Mouse (Mus musculus) limb, embryonic 14.5 days (tissue): ENCODE measurements around the gene Hrc. TPM values are rescaled to one million over a fixed set of nuclear protein-coding genes. Genes with fewer than 3 reads are reported as not detected.

ENCODE experiments used
- ATAC-seq: fragments of 200-750 bp; cut with Nextera tagmentation; 2 replicates; pipeline ENCODE4 v1.8.0; 2017; ENCODE audit warnings: low read depth, moderate number of reproducible peaks, moderate TSS enrichment; ENCODE audit not compliant: low FRiP score
- DNase-seq: peaks from one replicate; pipeline ENCODE4 v3.0.0-alpha.2; 2015; ENCODE audit warnings: low spot score
- H3K27ac ChIP-seq: fragments of 300-500 bp; sonication (generic); replicated peaks from 2 replicates; pipeline ENCODE4 v1.5.1; 2014; ENCODE audit warnings: low read depth, mild to moderate bottlenecking, low read length, moderate library complexity, mixed read lengths
- H3K27me3 ChIP-seq: fragments of 300-500 bp; sonication (generic); 2 replicates; pipeline ENCODE4 v1.6.1; 2014; ENCODE audit warnings: low read length, mixed read lengths; ENCODE audit not compliant: control insufficient read depth, insufficient read depth
- H3K36me3 ChIP-seq: fragments of 300-500 bp; sonication (generic); 2 replicates; pipeline ENCODE4 v1.6.1; 2014; ENCODE audit warnings: mild to moderate bottlenecking, low read length, moderate library complexity, mixed read lengths; ENCODE audit not compliant: control insufficient read depth, insufficient read depth
- H3K4me1 ChIP-seq: fragments of 300-500 bp; sonication (generic); 2 replicates; pipeline ENCODE4 v1.6.1; 2014; ENCODE audit warnings: antibody characterized with exemption, low read length, mixed read lengths; ENCODE audit not compliant: control insufficient read depth, insufficient read depth
- H3K4me2 ChIP-seq: fragments of 300-500 bp; sonication (generic); replicated peaks from 2 replicates; pipeline ENCODE4 v1.6.1; 2014; ENCODE audit warnings: low read depth, mild to moderate bottlenecking, low read length, moderate library complexity; ENCODE audit not compliant: severe bottlenecking
- H3K4me3 ChIP-seq: fragments of 300-500 bp; sonication (generic); replicated peaks from 2 replicates; pipeline ENCODE4 v1.5.1; 2014; ENCODE audit warnings: low read length
- H3K9ac ChIP-seq: fragments of 300-500 bp; sonication (generic); 2 replicates; pipeline ENCODE4 v1.6.1; 2014; ENCODE audit warnings: mild to moderate bottlenecking, low read depth, low read length, moderate library complexity; ENCODE audit not compliant: severe bottlenecking
- H3K9me3 ChIP-seq: fragments of 300-500 bp; sonication (generic); 2 replicates; pipeline ENCODE4 v1.6.1; 2016; ENCODE audit warnings: low read length; ENCODE audit not compliant: control insufficient read depth
- POLR2A ChIP-seq: fragments of 200-500 bp; IDR thresholded peaks from 2 replicates; pipeline ENCODE4 v1.8.0; 2012; ENCODE audit warnings: inconsistent platforms, mild to moderate bottlenecking, moderate library complexity, borderline replicate concordance; ENCODE audit not compliant: insufficient read depth, insufficient read length; ENCODE audit errors: extremely low read depth
- WGBS: fragments of 180-500 bp; shearing (Covaris S2); extraction: QIAGEN DNeasy Blood & Tissue Kit; methylation state at CpG from one replicate; pipeline ENCODE4 v1.1.7; 2014; 5-methylcytosine and 5-hydroxymethylcytosine counted together
- polyA plus RNA-seq, 2 experiments: library from polyadenylated mRNA; depleted of rRNA in 1 of 2; stranded (reverse) in 1 of 2; unstranded in 1 of 2; fragments of >200 nt; fragmentation: Nextera tagmentation in 1 of 2; extraction: Ambion mirVana in 1 of 2; gene quantifications; 2 replicates each; pipeline versions ENCODE4 v1.2.1 to v1.2.3; 2012 to 2014

Hrc gene
- polyA plus RNA-seq, 2 experiments, result 5.9 to 17.9 TPM

DNA sequence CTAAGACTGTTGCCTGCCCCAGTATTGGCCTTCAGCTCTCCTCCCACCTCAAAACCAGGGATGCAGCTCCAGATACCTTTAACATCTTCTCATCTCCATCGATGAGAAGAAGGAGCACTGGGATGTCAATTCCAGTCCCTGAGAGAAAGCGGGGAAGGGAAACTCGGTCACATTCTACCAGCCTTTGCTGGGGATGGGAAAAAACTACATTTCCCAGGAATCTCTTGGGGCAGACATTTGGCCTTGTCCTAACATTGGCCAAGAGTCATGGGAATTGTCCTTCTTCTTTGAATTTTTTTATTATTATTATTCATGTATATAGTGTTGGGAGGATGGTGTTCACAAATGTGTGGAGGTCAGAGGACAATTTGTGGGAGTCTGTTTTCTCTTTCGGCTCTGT lies 12.8 kb upstream of the Hrc start:
- no peak for DNase-seq
- H3K4me2 ChIP-seq, result no peak overlapping the region
- H3K9me3 ChIP-seq, result no peaks in the 10 kb centered on the region
- H3K27ac ChIP-seq, result no peak overlapping the region
- WGBS, result 88% methylated on average over 4 of the region's 4 CpGs
- ATAC-seq, result no peak
- H3K36me3 ChIP-seq, result peaks cover 50% of the 10 kb centered on the region
- H3K27me3 ChIP-seq, result no peaks in the 10 kb centered on the region
- H3K4me1 ChIP-seq, result no peaks in the 10 kb centered on the region
- no peak overlapping the region for H3K9ac ChIP-seq
- TF ChIP-seq POLR2A, result no peak
- H3K4me3 ChIP-seq, result no peak overlapping the region

DNA sequence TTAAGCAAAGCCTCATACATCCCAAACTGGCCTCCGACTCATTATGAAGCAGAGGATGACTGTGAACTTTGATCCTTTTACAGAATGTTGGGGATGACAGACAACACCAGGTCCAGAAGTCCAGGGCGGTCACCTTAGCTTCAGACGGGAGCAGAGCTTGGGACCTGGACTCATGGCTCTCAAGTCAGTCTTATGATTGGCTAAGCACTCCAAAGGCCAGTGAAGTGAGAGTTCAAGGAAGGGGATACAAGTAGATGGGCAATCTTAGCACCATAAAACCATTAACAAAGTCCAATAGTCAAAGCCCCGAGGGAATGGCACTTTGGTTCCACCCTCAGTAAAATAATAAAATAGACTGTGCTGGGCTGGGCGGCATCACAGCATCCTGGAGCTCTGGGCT lies 12.0 kb upstream of the Hrc start:
- TF ChIP-seq POLR2A, result no peak
- H3K9ac ChIP-seq, result no peak overlapping the region
- H3K4me2 ChIP-seq, result no peak overlapping the region
- H3K36me3 ChIP-seq, result peaks cover 43% of the 10 kb centered on the region
- ATAC-seq, result no peak
- WGBS, result 56% methylated on average over 5 of the region's 5 CpGs
- no peak for DNase-seq
- H3K9me3 ChIP-seq, result no peaks in the 10 kb centered on the region
- no peak overlapping the region for H3K27ac ChIP-seq
- no peaks in the 10 kb centered on the region for H3K27me3 ChIP-seq
- H3K4me1 ChIP-seq, result no peaks in the 10 kb centered on the region
- no peak overlapping the region for H3K4me3 ChIP-seq

DNA sequence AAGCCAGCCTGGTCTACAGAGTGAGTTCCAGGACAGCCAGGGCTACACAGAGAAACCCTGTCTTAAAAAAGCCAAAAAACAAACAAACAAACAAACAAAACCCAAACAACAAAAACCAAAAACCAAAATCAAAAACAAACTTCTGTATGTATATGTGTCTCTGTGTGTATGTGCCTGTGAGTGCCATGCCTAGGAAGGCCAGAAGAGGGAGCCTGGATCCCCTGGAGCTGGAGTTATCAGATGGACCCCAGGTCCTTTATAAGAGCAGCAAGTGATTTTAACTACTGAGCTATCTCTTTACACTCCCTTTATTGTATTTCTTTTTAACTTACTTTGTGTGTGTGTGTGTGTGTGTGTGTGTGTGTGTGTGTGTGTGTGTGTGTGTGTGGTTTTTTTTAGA lies 9.3 kb upstream of the Hrc start:
- ATAC-seq, result no peak
- TF ChIP-seq POLR2A, result no peak
- no peak for DNase-seq

DNA sequence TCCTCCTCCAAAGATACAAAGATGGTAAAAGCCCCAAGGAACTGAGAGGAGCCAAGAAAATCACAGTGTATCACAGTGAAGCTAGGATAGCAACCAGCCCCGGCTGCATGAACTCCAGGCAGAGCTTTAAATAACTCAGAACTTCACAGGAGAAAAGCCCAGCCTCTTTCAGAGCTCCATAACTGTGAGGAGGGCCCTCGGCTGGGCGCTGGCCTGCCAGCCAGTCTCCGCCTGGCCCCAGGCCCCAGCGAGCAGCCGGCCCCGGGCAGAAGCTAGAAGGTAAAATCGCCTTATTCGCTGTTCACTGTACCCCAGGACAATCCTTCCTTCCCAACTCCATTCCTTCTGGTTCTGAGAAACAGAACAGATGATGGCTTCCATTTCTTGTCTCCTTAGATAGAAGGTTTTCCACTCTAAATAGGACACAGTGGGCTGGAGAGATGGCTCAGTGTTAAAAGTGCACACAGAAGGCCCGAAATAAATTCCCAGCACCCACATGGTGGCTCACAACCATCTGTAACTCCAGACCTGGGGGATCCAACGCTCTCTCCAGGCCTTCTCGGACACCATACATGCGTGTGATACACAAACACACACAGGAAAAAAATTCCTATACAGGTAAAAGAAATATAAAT lies 6.1 kb upstream of the Hrc start:
- peaks cover 9% of the 10 kb centered on the region for H3K4me1 ChIP-seq
- H3K27me3 ChIP-seq, result no peaks in the 10 kb centered on the region
- ATAC-seq (no peak), DNase-seq (no peak)
- H3K9ac ChIP-seq, result no peak overlapping the region
- no peaks in the 10 kb centered on the region for H3K9me3 ChIP-seq
- whole genome bisulfite sequencing, result 78% methylated on average over 13 of the region's 13 CpGs
- no peak overlapping the region for H3K4me3 ChIP-seq
- peaks cover 22% of the 10 kb centered on the region for H3K36me3 ChIP-seq
- no peak overlapping the region for H3K27ac ChIP-seq
- H3K4me2 ChIP-seq, result no peak overlapping the region
- TF ChIP-seq POLR2A, result no peak

More for the DNA sequence above, 9.3 kb upstream of the Hrc start:
- H3K36me3 ChIP-seq, result peaks cover 34% of the 10 kb centered on the region
- H3K9ac ChIP-seq, result no peak overlapping the region
- H3K27ac ChIP-seq, result no peak overlapping the region
- H3K27me3 ChIP-seq, result no peaks in the 10 kb centered on the region
- no peak overlapping the region for H3K4me3 ChIP-seq
- no peak overlapping the region for H3K4me2 ChIP-seq
- H3K9me3 ChIP-seq, result no peaks in the 10 kb centered on the region
- no peaks in the 10 kb centered on the region for H3K4me1 ChIP-seq

DNA sequence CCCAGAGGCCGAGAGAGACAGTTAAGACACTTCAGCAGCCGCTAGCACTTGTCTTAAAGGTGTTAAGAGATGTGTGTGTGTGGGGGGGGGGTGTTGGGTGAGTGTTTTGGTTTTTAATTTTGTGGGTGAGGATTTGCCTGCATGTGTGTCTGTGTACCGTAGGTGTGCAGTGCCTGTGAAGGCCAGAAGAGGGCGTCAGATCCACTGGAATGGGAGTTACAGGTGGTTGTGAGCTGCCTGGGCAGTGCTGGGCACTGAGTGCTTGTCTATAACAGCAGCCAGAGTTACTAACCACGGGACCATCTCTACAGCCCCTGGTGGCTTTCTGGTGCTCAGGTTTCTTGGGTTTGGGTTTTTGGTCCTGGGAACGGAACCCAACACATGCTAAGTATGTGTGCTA lies 3.6 kb upstream of the Hrc start:
- DNase-seq, result no peak
- H3K4me1 ChIP-seq, result peaks cover 19% of the 10 kb centered on the region
- H3K4me3 ChIP-seq, result no peak overlapping the region
- no peak for ATAC-seq
- no peaks in the 10 kb centered on the region for H3K9me3 ChIP-seq
- H3K36me3 ChIP-seq, result peaks cover 6% of the 10 kb centered on the region
- no peak for TF ChIP-seq POLR2A
- H3K27me3 ChIP-seq, result no peaks in the 10 kb centered on the region
- no peak overlapping the region for H3K9ac ChIP-seq
- WGBS, result 72% methylated on average over 6 of the region's 6 CpGs
- no peak overlapping the region for H3K27ac ChIP-seq
- H3K4me2 ChIP-seq, result no peak overlapping the region
